ENCODE assay signal across 21 mouse cellular contexts in the genomic region with DNA sequence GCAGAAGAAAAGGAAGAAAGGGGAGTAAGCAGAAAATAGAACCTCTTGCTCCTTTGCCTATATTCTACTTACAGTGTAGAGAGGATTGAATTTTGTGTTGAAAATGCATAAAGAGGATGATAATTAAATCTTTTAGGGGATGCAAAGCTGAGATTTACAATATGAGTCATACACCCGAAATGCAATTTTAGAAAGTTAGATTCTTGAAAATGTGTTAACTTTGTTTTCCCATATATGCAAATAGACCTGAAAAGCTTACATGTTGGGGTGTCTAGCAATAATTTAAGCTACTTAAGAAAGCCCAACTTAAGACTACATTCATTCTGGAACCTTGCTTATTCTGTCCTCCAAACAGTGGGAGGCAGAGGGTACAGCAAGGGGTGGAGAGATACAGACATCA. TPM values are rescaled to one million over a fixed set of nuclear protein-coding genes. Genes with fewer than 3 reads are reported as not detected.
"Had no signal": no experiment of that assay in that cellular context is flagged by ENCODE, and none has a peak within 500 bp of the region (broad histone marks: within the 10 kb centered on the region; RNA-seq: fewer than 3 reads in every experiment).

No protein-coding gene starts in this region.

- H3K27ac ChIP-seq: midbrain, embryonic 10.5 days; midbrain, embryonic 12.5 days; neural tube, embryonic 13.5 days; neural tube, embryonic 15.5 days had no signal

- DNase-seq: lung, adult 18-20 months; lung, embryonic 14.5 days; lung, postnatal 10 days; lung, postnatal 4 days; midbrain, embryonic 14.5 days; retina, postnatal 1 day; right cerebral cortex, adult 18-20 months; right cerebral cortex, postnatal 25 days; right cerebral cortex, postnatal 4 days; spleen, adult 18-20 months; thymus, adult 2 months; thymus, postnatal 25 days; thymus, postnatal 4 days had no signal

- H3K4me3 ChIP-seq: midbrain, embryonic 10.5 days; midbrain, embryonic 12.5 days; myocyte; neural tube, embryonic 13.5 days; neural tube, embryonic 15.5 days had no signal

- H3K4me1 ChIP-seq: midbrain, embryonic 10.5 days; midbrain, embryonic 12.5 days; neural tube, embryonic 13.5 days; neural tube, embryonic 15.5 days had no signal

RNA-seq across cellular contexts. Expression of gene Grm3, which starts 56.0 kb away (rescaled TPM):
- total RNA-seq: megakaryocyte, adult 5-6 weeks; megakaryocyte-erythroid progenitor cell, adult 5-6 weeks had no signal
- polyA plus RNA-seq: myocyte; small intestine, adult 2 months; thymus, adult 2 months had no signal
